Mouse (Mus musculus) liver, embryonic 11.5 days (tissue): ENCODE results near the gene Pex19. TPM values are rescaled to one million over a fixed set of nuclear protein-coding genes. Genes with fewer than 3 reads are reported as not detected.

ENCODE experiments used
- ATAC-seq: fragments of 200-750 bp; cut with Nextera tagmentation; replicated peaks from 2 replicates; pipeline ENCODE4 v1.8.0; 2017; ENCODE audit warnings: moderate number of reproducible peaks, mild to moderate bottlenecking, moderate TSS enrichment, moderate library complexity; ENCODE audit not compliant: low FRiP score
- DNase-seq: peaks from one replicate; pipeline ENCODE4 v3.0.0-alpha.2; 2017; ENCODE audit warnings: low spot score
- H3K27ac ChIP-seq: fragments of 300-500 bp; sonication (generic); 2 replicates; pipeline ENCODE4 v1.5.1; 2014; ENCODE audit warnings: mild to moderate bottlenecking, low read depth, low read length, control low read depth
- H3K27me3 ChIP-seq: fragments of 300-500 bp; sonication (generic); replicated peaks from 2 replicates; pipeline ENCODE4 v1.6.1; 2014; ENCODE audit warnings: low read length, mixed read lengths; ENCODE audit not compliant: control insufficient read depth, insufficient read depth
- H3K36me3 ChIP-seq: fragments of 300-500 bp; sonication (generic); 2 replicates; pipeline ENCODE4 v1.6.1; 2014; ENCODE audit warnings: mild to moderate bottlenecking, low read length, moderate library complexity, mixed read lengths; ENCODE audit not compliant: control insufficient read depth, insufficient read depth
- H3K4me1 ChIP-seq: fragments of 300-500 bp; sonication (generic); replicated peaks from 2 replicates; pipeline ENCODE4 v1.6.1; 2014; ENCODE audit warnings: low read length, mixed read lengths; ENCODE audit not compliant: control insufficient read depth, insufficient read depth
- H3K4me2 ChIP-seq: fragments of 300-500 bp; sonication (generic); 2 replicates; pipeline ENCODE4 v1.6.1; 2014; ENCODE audit warnings: mild to moderate bottlenecking, control low read depth, moderate library complexity
- H3K4me3 ChIP-seq: fragments of 300-500 bp; sonication (generic); 2 replicates; pipeline ENCODE4 v1.5.1; 2014; ENCODE audit warnings: low read depth, low read length, control low read depth
- H3K9ac ChIP-seq: fragments of 300-500 bp; sonication (generic); 2 replicates; pipeline ENCODE4 v1.6.1; 2014; ENCODE audit warnings: low read depth, low read length, control low read depth
- H3K9me3 ChIP-seq: fragments of 300-500 bp; sonication (generic); 2 replicates; pipeline ENCODE4 v1.6.1; 2016; ENCODE audit warnings: low read length, inconsistent platforms, mixed read lengths; ENCODE audit not compliant: control insufficient read depth
- WGBS: fragments of 180-500 bp; shearing (Covaris S2); extraction: QIAGEN DNeasy Blood & Tissue Kit; methylation state at CpG from one replicate; pipeline ENCODE4 v1.1.7; 2014; 5-methylcytosine and 5-hydroxymethylcytosine counted together
- polyA plus RNA-seq: library from polyadenylated mRNA; unstranded; fragments of >200 nt; fragmentation: Nextera tagmentation; extraction: Ambion mirVana; gene quantifications from 2 replicates; pipeline ENCODE4 v1.2.1, GENCODE M21; 2014

The Pex19 gene
- polyA plus RNA-seq, 1 experiment from 2014 or later, result 81.8 TPM

- peaks cover 31% of the 10 kb centered on the region for H3K36me3 ChIP-seq
- no peak overlapping the region for H3K27ac ChIP-seq
- no peaks in the 10 kb centered on the region for H3K27me3 ChIP-seq
- ATAC-seq (no peak), DNase-seq (no peak)
- H3K4me1 ChIP-seq, result no peaks in the 10 kb centered on the region
- 88% methylated on average over 6 of the region's 6 CpGs for WGBS
- no peak overlapping the region for H3K9ac ChIP-seq
- no peaks in the 10 kb centered on the region for H3K9me3 ChIP-seq
- no peak overlapping the region for H3K4me3 ChIP-seq
- H3K4me2 ChIP-seq, result no peak overlapping the region
These were observed 27.1 kb upstream of the Pex19 start for GRCm38 (mm10) chr1:172099325-172100033.

DNA sequence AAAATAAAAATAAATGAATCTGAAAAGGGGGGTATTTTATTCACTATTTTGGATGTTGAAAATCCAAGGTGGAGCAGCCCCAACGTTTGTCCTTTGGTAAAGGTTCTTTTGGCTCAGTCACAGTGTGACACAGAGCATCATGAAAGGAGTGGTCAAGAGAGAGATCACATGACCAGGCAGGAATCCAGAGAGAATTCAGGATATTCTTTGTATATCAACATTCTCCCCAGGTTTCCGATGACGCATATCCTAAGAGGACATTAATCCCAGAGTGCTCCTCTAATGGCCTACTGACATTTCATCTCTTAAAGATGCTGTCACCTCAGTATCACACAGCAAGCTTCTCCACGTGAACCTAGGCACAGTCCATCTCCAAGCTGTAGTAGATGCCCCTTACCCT, 22.9 kb upstream of the Pex19 start:
- no peak overlapping the region for H3K4me3 ChIP-seq
- no peak for ATAC-seq
- H3K4me2 ChIP-seq, result no peak overlapping the region
- no peak for DNase-seq
- no peaks in the 10 kb centered on the region for H3K4me1 ChIP-seq
- no peak overlapping the region for H3K27ac ChIP-seq
- no peaks in the 10 kb centered on the region for H3K27me3 ChIP-seq
- no peaks in the 10 kb centered on the region for H3K9me3 ChIP-seq
- peaks cover 46% of the 10 kb centered on the region; the same call in 1 of the 2 replicates for H3K36me3 ChIP-seq
- no peak overlapping the region for H3K9ac ChIP-seq
- 92% methylated on average over 4 of the region's 4 CpGs for WGBS

DNA sequence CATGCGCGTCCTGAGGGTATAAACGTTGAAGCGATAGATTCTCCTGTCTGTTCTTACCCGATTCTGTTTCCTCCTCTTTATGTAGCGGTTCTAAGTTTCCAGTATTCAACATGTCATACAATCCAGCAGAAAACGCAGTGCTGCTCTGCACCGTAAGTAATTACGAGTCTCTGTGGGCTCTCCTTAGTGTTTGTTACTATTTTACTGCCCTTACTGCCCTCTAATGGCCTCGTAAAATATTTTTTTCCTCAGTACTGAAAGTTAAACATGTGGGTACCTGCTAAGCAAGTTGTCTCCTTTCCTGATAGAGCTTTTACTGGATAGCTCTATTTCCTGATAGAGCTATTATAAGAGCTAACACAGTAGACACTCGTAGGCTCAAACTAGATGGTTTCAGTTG, 21.5 kb upstream of the Pex19 start:
- no peak overlapping the region for H3K27ac ChIP-seq
- WGBS, result 87% methylated on average over 11 of the region's 11 CpGs

DNA sequence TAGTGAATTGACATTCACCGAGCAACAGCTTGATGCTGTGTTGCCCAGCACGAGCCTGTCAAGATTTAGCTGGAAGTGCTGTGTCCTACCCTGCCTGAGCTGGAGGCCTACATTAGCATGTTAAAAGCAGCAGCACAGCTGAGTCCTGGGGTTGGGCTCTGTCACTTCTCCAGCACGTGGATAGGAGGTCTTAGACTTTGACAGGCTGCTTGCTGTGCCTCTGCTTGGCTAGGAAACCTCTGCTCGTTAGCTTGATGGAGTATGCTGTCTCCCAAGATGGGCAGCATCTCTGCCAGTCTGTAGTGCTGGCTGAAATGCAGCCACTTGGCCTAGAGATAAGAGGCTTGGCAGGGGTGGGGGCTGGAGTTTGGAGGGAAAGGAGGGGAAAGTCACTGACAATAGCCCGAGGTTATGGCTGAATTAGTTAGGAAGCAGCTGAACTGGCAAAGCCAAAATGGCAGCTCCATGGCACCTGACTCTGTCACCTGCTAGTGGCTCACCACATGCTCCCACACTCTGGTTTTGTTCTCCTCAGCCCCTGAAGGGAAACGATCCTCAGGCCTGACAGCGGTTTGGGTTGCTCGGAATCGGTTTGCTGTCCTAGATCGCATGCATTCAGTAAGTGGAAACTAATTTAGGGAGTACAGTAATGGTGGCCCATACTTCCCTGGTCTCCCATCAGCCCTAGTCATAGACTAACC, 18.6 kb upstream of the Pex19 start:
- DNase-seq (no peak), ATAC-seq (no peak)
- Histone ChIP-seq H3K9ac (no peak overlapping the region), H3K27me3 (no peaks in the 10 kb centered on the region), H3K4me2 (no peak overlapping the region), H3K9me3 (no peaks in the 10 kb centered on the region), H3K4me3 (no peak overlapping the region), H3K27ac (no peak overlapping the region), H3K36me3 (peaks cover 53% of the 10 kb centered on the region), H3K4me1 (no peaks in the 10 kb centered on the region)
- 90% methylated on average over 10 of the region's 10 CpGs for WGBS

More for the DNA sequence above, 21.5 kb upstream of the Pex19 start:
- H3K4me2 ChIP-seq, result no peak overlapping the region
- no peaks in the 10 kb centered on the region for H3K9me3 ChIP-seq
- no peak for DNase-seq
- no peaks in the 10 kb centered on the region for H3K27me3 ChIP-seq
- no peak for ATAC-seq
- no peaks in the 10 kb centered on the region for H3K4me1 ChIP-seq
- H3K9ac ChIP-seq, result no peak overlapping the region
- H3K36me3 ChIP-seq, result peaks cover 47% of the 10 kb centered on the region
- H3K4me3 ChIP-seq, result no peak overlapping the region

- Histone ChIP-seq H3K4me2 (no peak overlapping the region), H3K4me1 (no peaks in the 10 kb centered on the region), H3K4me3 (no peak overlapping the region), H3K36me3 (peaks cover 70% of the 10 kb centered on the region), H3K9ac (no peak overlapping the region), H3K27ac (no peak overlapping the region), H3K27me3 (no peaks in the 10 kb centered on the region), H3K9me3 (no peaks in the 10 kb centered on the region)
- no peak for ATAC-seq
- 90% methylated on average over 5 of the region's 5 CpGs for WGBS
- DNase-seq, result no peak
These were observed 9.6 kb upstream of the Pex19 start for GRCm38 (mm10) chr1:172116948-172117347.

- Histone ChIP-seq H3K4me3 (no peak overlapping the region), H3K4me1 (no peaks in the 10 kb centered on the region), H3K36me3 (peaks cover 67% of the 10 kb centered on the region), H3K27ac (no peak overlapping the region), H3K9ac (no peak overlapping the region), H3K9me3 (no peaks in the 10 kb centered on the region), H3K4me2 (no peak overlapping the region), H3K27me3 (no peaks in the 10 kb centered on the region)
- 70% methylated on average over 6 of the region's 6 CpGs for WGBS
- ATAC-seq, result no peak
- DNase-seq, result no peak
These were observed 7.5 kb upstream of the Pex19 start for GRCm38 (mm10) chr1:172119100-172119499.

- Histone ChIP-seq H3K9ac (no peak overlapping the region), H3K27ac (no peak overlapping the region), H3K36me3 (peaks cover 65% of the 10 kb centered on the region), H3K4me3 (no peak overlapping the region), H3K4me2 (no peak overlapping the region), H3K4me1 (no peaks in the 10 kb centered on the region), H3K9me3 (no peaks in the 10 kb centered on the region), H3K27me3 (no peaks in the 10 kb centered on the region)
- DNase-seq (no peak), ATAC-seq (no peak)
- WGBS, result 64% methylated on average over 3 of the region's 3 CpGs
These were observed 6.8 kb upstream of the Pex19 start for GRCm38 (mm10) chr1:172119720-172120119.

DNA sequence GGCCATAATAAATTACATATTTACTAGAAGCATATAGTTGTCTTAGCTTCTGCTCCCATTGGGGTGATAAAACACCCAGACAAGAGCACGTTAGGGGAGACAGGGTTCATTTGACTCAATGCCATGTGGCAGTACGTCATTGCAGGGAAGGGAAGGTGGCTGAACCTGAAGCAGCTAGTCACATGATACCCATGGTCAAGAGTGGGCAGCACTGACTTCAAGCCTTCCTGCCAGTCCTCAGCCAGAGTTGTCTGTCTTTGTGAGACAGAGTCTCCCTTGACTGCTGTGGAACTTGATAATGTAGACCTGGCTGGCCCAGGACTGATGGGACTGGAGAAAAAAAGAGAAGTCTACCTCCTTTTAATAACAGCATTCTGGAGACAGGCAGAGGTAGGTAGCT, 3.9 kb upstream of the Pex19 start:
- Histone ChIP-seq H3K27me3 (no peaks in the 10 kb centered on the region), H3K9me3 (no peaks in the 10 kb centered on the region), H3K4me2 (no peak overlapping the region), H3K27ac (no peak overlapping the region), H3K4me1 (peaks cover 6% of the 10 kb centered on the region), H3K36me3 (peaks cover 42% of the 10 kb centered on the region), H3K4me3 (no peak overlapping the region), H3K9ac (no peak overlapping the region)
- DNase-seq, result no peak
- 91% methylated on average over 2 of the region's 2 CpGs for WGBS
- no peak for ATAC-seq

- Histone ChIP-seq H3K4me1 (peaks cover 8% of the 10 kb centered on the region), H3K36me3 (peaks cover 33% of the 10 kb centered on the region), H3K9ac (no peak overlapping the region), H3K4me2 (no peak overlapping the region), H3K9me3 (no peaks in the 10 kb centered on the region), H3K4me3 (no peak overlapping the region), H3K27me3 (no peaks in the 10 kb centered on the region), H3K27ac (no peak overlapping the region)
- no peak for ATAC-seq
- DNase-seq, result no peak
- 73% methylated on average over 6 of the region's 6 CpGs for WGBS
These were observed 2.0 kb upstream of the Pex19 start for GRCm38 (mm10) chr1:172124572-172124971.
